Mouse (Mus musculus): Measurements from ENCODE around the gene Pla2g2e. TPM values are rescaled to one million over a fixed set of nuclear protein-coding genes. Genes with fewer than 3 reads are reported as not detected.
A peak's percentile ranks its signal among the peaks of the same experiment; 100 is the strongest.

Pla2g2e gene
- polyA plus RNA-seq, 1 experiment from 2014 or later = not detected

GRCm38 (mm10) chr4:138917282-138917681, 39.5 kb downstream of the Pla2g2e start:
- 82% methylated on average over 9 of the region's 9 CpGs for WGBS

DNA sequence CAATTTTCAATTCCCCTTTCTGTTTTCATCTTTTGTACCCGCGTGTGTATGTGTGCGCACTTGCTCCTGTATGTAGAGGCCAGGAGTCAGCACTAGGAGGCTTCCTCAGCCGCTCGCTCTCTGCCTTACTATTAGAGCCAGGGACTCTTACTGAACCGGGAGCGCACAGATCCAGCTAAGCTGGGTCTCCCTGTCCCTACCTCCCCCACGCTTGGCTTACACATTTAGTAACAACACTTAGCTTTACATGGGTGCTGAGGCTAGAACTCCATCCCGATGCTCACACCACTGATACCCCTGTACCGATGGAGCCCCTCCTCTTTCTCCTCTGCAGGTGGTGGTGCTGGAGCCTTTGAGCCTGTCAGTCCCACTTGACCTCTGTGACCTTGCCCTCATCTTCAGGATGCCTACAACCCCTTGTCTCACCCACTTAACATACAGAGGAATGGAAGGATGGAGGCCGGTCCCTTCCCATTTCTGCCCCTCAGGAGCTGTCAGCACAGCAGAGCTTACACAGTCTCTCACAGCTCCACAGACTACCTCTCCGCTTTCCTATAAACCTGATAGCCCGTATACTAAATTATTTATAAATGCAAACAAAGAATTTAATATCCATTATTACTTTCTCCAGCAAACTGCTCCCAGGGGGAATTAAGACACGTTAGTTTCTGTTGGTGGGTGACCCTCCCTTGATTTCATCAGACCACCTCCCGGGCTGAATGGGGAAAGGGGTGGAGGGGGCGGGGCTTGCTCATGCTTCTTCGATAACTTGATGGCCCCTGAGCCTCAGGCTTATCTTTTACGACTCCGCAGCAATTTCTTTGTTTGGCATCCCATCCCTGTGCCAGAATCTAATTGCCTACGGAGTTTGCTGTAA, 43.8 kb downstream of the Pla2g2e start:
- H3K9me3 ChIP-seq (ENCODE audit: control insufficient read depth, low read length) = no peaks in the 10 kb centered on the region
- H3K27me3 ChIP-seq (ENCODE audit: control insufficient read depth, insufficient read depth, low read length) = no peaks in the 10 kb centered on the region
- WGBS = 41% methylated on average over 20 of the region's 20 CpGs
- ATAC-seq (ENCODE audit: insufficient number of reproducible peaks, low FRiP score, low TSS enrichment, low read depth) (no peak), DNase-seq (ENCODE audit: low spot score) (no peak)
- peak overlapping the region; percentile 14; the same call in 1 of the 2 replicates for H3K4me3 ChIP-seq (ENCODE audit: low read depth, low read length)
- no peaks in the 10 kb centered on the region for H3K4me1 ChIP-seq (ENCODE audit: control insufficient read depth, insufficient read depth, low read length)
- no peaks in the 10 kb centered on the region for H3K36me3 ChIP-seq (ENCODE audit: control insufficient read depth, insufficient read depth, low read length)
- no peak overlapping the region for H3K9ac ChIP-seq (ENCODE audit: low read length)
- H3K4me2 ChIP-seq (ENCODE audit: low read depth, severe bottlenecking) = peak overlapping the region; percentile 37
- H3K27ac ChIP-seq (replicated peaks; ENCODE audit: low read depth, low read length) = no peak overlapping the region

More at GRCm38 (mm10) chr4:138917282-138917681, 39.5 kb downstream of the Pla2g2e start:
- Histone ChIP-seq H3K4me1 (ENCODE audit: control insufficient read depth, insufficient read depth, low read length) (no peaks in the 10 kb centered on the region), H3K4me3 (ENCODE audit: low read depth, low read length) (no peak overlapping the region), H3K36me3 (ENCODE audit: control insufficient read depth, insufficient read depth, low read length) (no peaks in the 10 kb centered on the region), H3K4me2 (ENCODE audit: low read depth, severe bottlenecking) (no peak overlapping the region), H3K27me3 (ENCODE audit: control insufficient read depth, insufficient read depth, low read length) (no peaks in the 10 kb centered on the region), H3K9ac (ENCODE audit: low read length) (no peak overlapping the region), H3K9me3 (ENCODE audit: control insufficient read depth, low read length) (no peaks in the 10 kb centered on the region), H3K27ac (replicated peaks; ENCODE audit: low read depth, low read length) (no peak overlapping the region)
- ATAC-seq (ENCODE audit: insufficient number of reproducible peaks, low FRiP score, low TSS enrichment, low read depth) (no peak), DNase-seq (ENCODE audit: low spot score) (no peak)

GRCm38 (mm10) chr4:138922131-138922459, 44.4 kb downstream of the Pla2g2e start:
- ATAC-seq (ENCODE audit: insufficient number of reproducible peaks, low FRiP score, low TSS enrichment, low read depth) = no peak
- Histone ChIP-seq H3K9me3 (ENCODE audit: control insufficient read depth, low read length) (no peaks in the 10 kb centered on the region), H3K36me3 (ENCODE audit: control insufficient read depth, insufficient read depth, low read length) (no peaks in the 10 kb centered on the region)

DNA sequence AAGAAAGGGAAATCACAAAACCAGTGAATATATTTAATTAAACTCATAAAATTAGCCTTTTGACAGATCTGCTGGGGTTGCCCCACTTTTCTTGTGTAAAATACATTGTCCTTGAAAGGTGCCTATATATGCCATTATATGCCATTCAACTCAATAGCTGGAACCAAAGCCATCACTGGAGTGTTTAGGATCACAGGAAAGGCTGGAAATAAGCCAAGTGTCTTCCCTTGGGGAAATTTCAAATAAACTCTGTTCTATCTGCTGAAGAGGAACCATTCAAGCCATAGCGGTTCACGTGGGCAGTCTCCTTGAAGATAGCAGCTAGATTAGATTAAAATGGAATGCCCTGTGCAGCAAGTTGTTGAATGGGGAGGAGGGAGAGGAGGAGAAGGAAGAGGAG, 47.8 kb downstream of the Pla2g2e start:
- ATAC-seq (ENCODE audit: insufficient number of reproducible peaks, low FRiP score, low TSS enrichment, low read depth) = no peak
- no peak overlapping the region for H3K4me3 ChIP-seq (ENCODE audit: low read depth, low read length)
- H3K9ac ChIP-seq (ENCODE audit: low read length) = no peak overlapping the region
- H3K4me2 ChIP-seq (ENCODE audit: low read depth, severe bottlenecking) = no peak overlapping the region
- DNase-seq (ENCODE audit: low spot score) = no peak
- no peaks in the 10 kb centered on the region for H3K4me1 ChIP-seq (ENCODE audit: control insufficient read depth, insufficient read depth, low read length)
- H3K9me3 ChIP-seq (ENCODE audit: control insufficient read depth, low read length) = no peaks in the 10 kb centered on the region
- 89% methylated on average over 2 of the region's 2 CpGs for WGBS
- no peaks in the 10 kb centered on the region for H3K36me3 ChIP-seq (ENCODE audit: control insufficient read depth, insufficient read depth, low read length)
- no peak overlapping the region for H3K27ac ChIP-seq (replicated peaks; ENCODE audit: low read depth, low read length)
- H3K27me3 ChIP-seq (ENCODE audit: control insufficient read depth, insufficient read depth, low read length) = no peaks in the 10 kb centered on the region

More at GRCm38 (mm10) chr4:138922131-138922459, 44.4 kb downstream of the Pla2g2e start:
- H3K4me2 ChIP-seq (ENCODE audit: low read depth, severe bottlenecking) = peak overlapping the region; percentile 37
- H3K27me3 ChIP-seq (ENCODE audit: control insufficient read depth, insufficient read depth, low read length) = no peaks in the 10 kb centered on the region
- peak overlapping the region; percentile 14; the same call in 1 of the 2 replicates for H3K4me3 ChIP-seq (ENCODE audit: low read depth, low read length)
- no peak overlapping the region for H3K9ac ChIP-seq (ENCODE audit: low read length)
- peak; percentile 98 for DNase-seq (ENCODE audit: low spot score)
- H3K4me1 ChIP-seq (ENCODE audit: control insufficient read depth, insufficient read depth, low read length) = no peaks in the 10 kb centered on the region
- 3% methylated on average over 11 of the region's 11 CpGs for WGBS
- no peak overlapping the region for H3K27ac ChIP-seq (replicated peaks; ENCODE audit: low read depth, low read length)

Other genes starting within 250 kb of the Pla2g2e start
- 0.11 TPM in 1 of 2 replicates, not detected in the other for gene Vwa5b1, start 242.1 kb upstream of the Pla2g2e start, polyA plus RNA-seq (2014; fragmentation: Nextera tagmentation; extraction: Ambion mirVana)
- gene Pla2g2c, start 153.2 kb upstream of the Pla2g2e start, polyA plus RNA-seq (2014; fragmentation: Nextera tagmentation; extraction: Ambion mirVana) = 0.27 and 1.1 TPM in 2 replicates
- 1.9 and 2.3 TPM in 2 replicates for gene Ubxn10, start 140.8 kb upstream of the Pla2g2e start, polyA plus RNA-seq (2014; fragmentation: Nextera tagmentation; extraction: Ambion mirVana)
- gene Pla2g2f, start 120.3 kb upstream of the Pla2g2e start, polyA plus RNA-seq (2014; fragmentation: Nextera tagmentation; extraction: Ambion mirVana) = 0.09 and 0.14 TPM in 2 replicates
- gene Pla2g2d, start 102.2 kb upstream of the Pla2g2e start, polyA plus RNA-seq (2014; fragmentation: Nextera tagmentation; extraction: Ambion mirVana) = not detected in 2 replicates
- 0.12 TPM in 1 of 2 replicates, not detected in the other for gene Pla2g5, start 14.5 kb upstream of the Pla2g2e start, polyA plus RNA-seq (2014; fragmentation: Nextera tagmentation; extraction: Ambion mirVana)
- gene Gm13030, start 4.0 kb upstream of the Pla2g2e start, polyA plus RNA-seq (2014; fragmentation: Nextera tagmentation; extraction: Ambion mirVana) = not detected in 2 replicates
- 3.6 and 3.7 TPM in 2 replicates for gene Otud3, start 36.0 kb downstream of the Pla2g2e start, polyA plus RNA-seq (2014; fragmentation: Nextera tagmentation; extraction: Ambion mirVana)
- not detected in 2 replicates for gene Rnf186, start 89.2 kb downstream of the Pla2g2e start, polyA plus RNA-seq (2014; fragmentation: Nextera tagmentation; extraction: Ambion mirVana)
- gene Tmco4, start 94.9 kb downstream of the Pla2g2e start, polyA plus RNA-seq (2014; fragmentation: Nextera tagmentation; extraction: Ambion mirVana) = 1.0 and 1.4 TPM in 2 replicates
- gene Htr6, start 197.6 kb downstream of the Pla2g2e start, polyA plus RNA-seq (2014; fragmentation: Nextera tagmentation; extraction: Ambion mirVana) = 0.07 and 0.11 TPM in 2 replicates
- 51.8 and 53.8 TPM in 2 replicates for gene Nbl1, start 215.1 kb downstream of the Pla2g2e start, polyA plus RNA-seq (2014; fragmentation: Nextera tagmentation; extraction: Ambion mirVana)

All from limb, embryonic 11.5 days (tissue).